Mouse (Mus musculus): Measurements from ENCODE around the gene Ndufa6. TPM values are rescaled to one million over a fixed set of nuclear protein-coding genes. Genes with fewer than 3 reads are reported as not detected.
A peak's percentile ranks its signal among the peaks of the same experiment; 100 is the strongest.

Gene Ndufa6
- polyA plus RNA-seq, 1 experiment from 2014 or later, result 403 TPM

DNA sequence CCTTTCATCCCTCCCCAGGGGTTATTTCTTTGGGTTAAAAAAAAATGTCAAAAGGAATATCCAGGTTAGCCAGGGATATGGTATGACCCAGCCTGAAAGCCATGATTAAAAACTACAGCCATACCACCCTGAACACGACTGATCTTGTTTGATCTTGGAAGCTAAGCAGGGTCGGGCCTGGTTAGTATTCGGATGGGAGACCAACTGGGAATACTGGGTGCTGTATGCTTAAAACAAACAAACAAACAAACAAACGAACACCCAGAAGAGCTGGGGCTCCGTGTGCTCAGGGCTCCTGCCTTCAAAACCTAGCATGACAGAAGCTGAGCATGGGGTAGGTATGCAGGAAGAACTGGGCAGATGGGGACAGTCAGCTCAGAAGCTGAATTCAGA lies 11.6 kb downstream of the Ndufa6 start:
- H3K27ac ChIP-seq (ENCODE audit: low read length), result peak overlapping the region; percentile 92; the same call in 1 of the 2 replicates
- H3K9ac ChIP-seq (replicated peaks; ENCODE audit: low read depth, low read length), result no peak overlapping the region
- H3K9me3 ChIP-seq (ENCODE audit: control insufficient read depth, low read depth, low read length), result no peaks in the 10 kb centered on the region
- H3K4me3 ChIP-seq (ENCODE audit: low read depth, low read length), result no peak overlapping the region
- 71% methylated on average over 5 of the region's 5 CpGs for WGBS
- H3K4me1 ChIP-seq (ENCODE audit: control insufficient read depth, insufficient read depth, low read length), result peaks cover 32% of the 10 kb centered on the region
- no peak for ATAC-seq (ENCODE audit: insufficient number of reproducible peaks, insufficient read depth, low FRiP score, low read depth)
- no peaks in the 10 kb centered on the region for H3K36me3 ChIP-seq (ENCODE audit: control insufficient read depth, insufficient read depth, low read length)
- H3K27me3 ChIP-seq (ENCODE audit: control insufficient read depth, insufficient read depth, low read length), result no peaks in the 10 kb centered on the region
- H3K4me2 ChIP-seq (replicated peaks; ENCODE audit: low read depth, low read length), result peak overlapping the region; percentile 79

GRCm38 (mm10) chr15:82341675-82342542 lies 12.2 kb downstream of the Ndufa6 start:
- H3K27ac ChIP-seq (ENCODE audit: low read length), result peak overlapping the region; percentile 92
- WGBS, result 50% methylated on average over 15 of the region's 15 CpGs

DNA sequence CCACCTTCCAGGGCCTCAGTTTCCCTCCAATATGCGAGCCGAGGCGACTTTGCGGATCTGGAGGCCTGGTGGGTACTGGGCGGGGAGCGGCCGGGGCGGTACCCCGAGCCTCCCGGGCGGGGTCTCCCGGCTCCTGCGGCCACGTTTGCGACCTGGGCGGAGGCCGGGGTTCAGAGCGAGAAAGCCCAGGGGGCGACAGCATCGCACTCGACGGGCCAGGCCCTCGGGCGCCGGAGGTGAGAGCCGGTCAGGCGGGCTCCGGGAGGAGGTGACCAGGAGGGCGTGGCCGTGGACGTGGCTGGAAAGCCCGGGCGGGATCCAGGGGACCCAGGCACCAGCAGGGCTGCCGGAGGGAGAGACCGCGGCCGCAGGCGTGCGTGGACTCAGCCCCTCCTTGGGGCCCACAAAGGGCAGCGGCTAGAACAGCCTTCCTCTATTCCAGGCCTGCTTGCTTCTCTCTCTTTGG lies 13.1 kb downstream of the Ndufa6 start:
- H3K9ac ChIP-seq (replicated peaks; ENCODE audit: low read depth, low read length), result peak overlapping the region; percentile 79
- peak overlapping the region; percentile 51 for H3K4me3 ChIP-seq (ENCODE audit: low read depth, low read length)
- peak overlapping the region; percentile 79 for H3K4me2 ChIP-seq (replicated peaks; ENCODE audit: low read depth, low read length)
- no peaks in the 10 kb centered on the region for H3K36me3 ChIP-seq (ENCODE audit: control insufficient read depth, insufficient read depth, low read length)
- peak overlapping the region; percentile 92 for H3K27ac ChIP-seq (ENCODE audit: low read length)
- no peaks in the 10 kb centered on the region for H3K27me3 ChIP-seq (ENCODE audit: control insufficient read depth, insufficient read depth, low read length)
- H3K9me3 ChIP-seq (ENCODE audit: control insufficient read depth, low read depth, low read length), result no peaks in the 10 kb centered on the region
- WGBS, result 1% methylated on average over 40 of the region's 40 CpGs
- ATAC-seq (ENCODE audit: insufficient number of reproducible peaks, insufficient read depth, low FRiP score, low read depth), result peak; percentile 3; the same call in 1 of the 2 replicates
- peaks cover 30% of the 10 kb centered on the region for H3K4me1 ChIP-seq (ENCODE audit: control insufficient read depth, insufficient read depth, low read length)

More at GRCm38 (mm10) chr15:82341675-82342542, 12.2 kb downstream of the Ndufa6 start:
- Histone ChIP-seq H3K9me3 (ENCODE audit: control insufficient read depth, low read depth, low read length) (no peaks in the 10 kb centered on the region), H3K9ac (replicated peaks; ENCODE audit: low read depth, low read length) (peak overlapping the region; percentile 79), H3K36me3 (ENCODE audit: control insufficient read depth, insufficient read depth, low read length) (no peaks in the 10 kb centered on the region), H3K4me3 (ENCODE audit: low read depth, low read length) (peak overlapping the region; percentile 51), H3K27me3 (ENCODE audit: control insufficient read depth, insufficient read depth, low read length) (no peaks in the 10 kb centered on the region), H3K4me1 (ENCODE audit: control insufficient read depth, insufficient read depth, low read length) (peaks cover 30% of the 10 kb centered on the region), H3K4me2 (replicated peaks; ENCODE audit: low read depth, low read length) (peak overlapping the region; percentile 79)
- no peak; the same call in 1 of the 2 replicates for ATAC-seq (ENCODE audit: insufficient number of reproducible peaks, insufficient read depth, low FRiP score, low read depth)

- H3K4me1 ChIP-seq (ENCODE audit: control insufficient read depth, insufficient read depth, low read length), result peaks cover 30% of the 10 kb centered on the region
- WGBS, result 23% methylated on average over 21 of the region's 21 CpGs
These were observed 13.6 kb downstream of the Ndufa6 start for GRCm38 (mm10) chr15:82340414-82341035.

GRCm38 (mm10) chr15:82339634-82340254 lies 14.4 kb downstream of the Ndufa6 start:
- WGBS, result 54% methylated on average over 8 of the region's 8 CpGs
- H3K27ac ChIP-seq (ENCODE audit: low read length), result 0 out of 2 replicates have a peak overlapping the region, but pooled peaks have one; percentile 21
- H3K4me1 ChIP-seq (ENCODE audit: control insufficient read depth, insufficient read depth, low read length), result peaks cover 30% of the 10 kb centered on the region
- H3K9me3 ChIP-seq (ENCODE audit: control insufficient read depth, low read depth, low read length), result no peaks in the 10 kb centered on the region
- no peaks in the 10 kb centered on the region for H3K27me3 ChIP-seq (ENCODE audit: control insufficient read depth, insufficient read depth, low read length)
- no peak overlapping the region for H3K9ac ChIP-seq (replicated peaks; ENCODE audit: low read depth, low read length)
- H3K4me2 ChIP-seq (replicated peaks; ENCODE audit: low read depth, low read length), result no peak overlapping the region
- H3K36me3 ChIP-seq (ENCODE audit: control insufficient read depth, insufficient read depth, low read length), result peaks cover 9% of the 10 kb centered on the region; the same call in 1 of the 2 replicates
- ATAC-seq (ENCODE audit: insufficient number of reproducible peaks, insufficient read depth, low FRiP score, low read depth), result no peak
- no peak overlapping the region for H3K4me3 ChIP-seq (ENCODE audit: low read depth, low read length)

More at GRCm38 (mm10) chr15:82340414-82341035, 13.6 kb downstream of the Ndufa6 start:
- peak overlapping the region; percentile 79 for H3K9ac ChIP-seq (replicated peaks; ENCODE audit: low read depth, low read length)
- no peak for ATAC-seq (ENCODE audit: insufficient number of reproducible peaks, insufficient read depth, low FRiP score, low read depth)
- peak overlapping the region; percentile 92 for H3K27ac ChIP-seq (ENCODE audit: low read length)
- peaks cover 1% of the 10 kb centered on the region; the same call in 1 of the 2 replicates for H3K36me3 ChIP-seq (ENCODE audit: control insufficient read depth, insufficient read depth, low read length)
- peak overlapping the region; percentile 51 for H3K4me3 ChIP-seq (ENCODE audit: low read depth, low read length)
- H3K9me3 ChIP-seq (ENCODE audit: control insufficient read depth, low read depth, low read length), result no peaks in the 10 kb centered on the region
- peak overlapping the region; percentile 79 for H3K4me2 ChIP-seq (replicated peaks; ENCODE audit: low read depth, low read length)
- H3K27me3 ChIP-seq (ENCODE audit: control insufficient read depth, insufficient read depth, low read length), result no peaks in the 10 kb centered on the region

DNA sequence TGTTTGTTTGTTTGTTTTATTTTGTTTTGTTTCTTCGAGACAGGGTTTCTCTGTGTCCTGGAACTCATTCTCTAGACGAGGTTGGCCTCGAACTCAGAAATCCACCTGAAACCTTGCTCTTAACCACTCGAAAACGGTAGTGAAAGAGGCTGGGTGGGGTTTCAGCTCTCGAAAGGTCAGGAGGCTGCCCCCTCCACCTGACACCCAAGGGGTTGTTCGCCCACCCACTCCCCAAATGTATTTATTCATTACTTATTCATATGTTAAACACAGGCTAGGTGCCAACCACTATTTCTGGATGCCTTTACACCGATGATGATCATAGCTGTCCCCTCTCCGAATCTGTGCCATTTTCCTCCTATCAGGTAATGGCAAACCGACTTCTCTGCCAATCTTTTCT lies 15.0 kb downstream of the Ndufa6 start:
- 56% methylated on average over 10 of the region's 10 CpGs for WGBS

DNA sequence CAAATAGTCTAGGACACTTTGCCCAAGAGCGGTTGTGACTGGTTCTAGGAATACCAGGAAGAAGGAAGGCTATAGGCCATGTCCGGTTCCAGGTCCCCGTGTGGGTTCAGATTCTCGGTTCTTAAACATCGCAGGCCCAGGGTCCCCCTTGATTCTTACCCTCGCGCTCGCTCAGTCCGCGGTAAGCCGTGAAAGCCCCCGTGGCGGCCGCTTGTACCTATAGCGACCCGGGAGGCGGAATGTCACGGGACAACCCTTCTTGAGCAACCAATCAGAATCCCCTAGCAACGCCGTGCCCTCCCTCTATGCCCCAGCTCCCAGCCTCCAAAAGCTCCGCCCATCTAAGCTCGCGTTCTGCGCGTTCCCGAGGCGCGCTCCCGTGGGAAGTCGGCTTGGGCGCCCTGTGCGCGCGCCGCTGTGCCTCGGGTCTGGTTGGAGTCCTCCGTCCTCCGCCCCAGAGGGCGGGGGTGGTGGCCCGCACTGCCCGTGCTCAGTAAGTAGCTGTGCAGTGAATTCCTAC lies 15.5 kb downstream of the Ndufa6 start, which contains the start of the genes Naga, Pheta2 and Smdt1:
Gene Naga (minus strand): TSS at position 333 of the 520 bp plus-strand sequence.
Gene Pheta2 (plus strand): TSS at position 350 of the 520 bp plus-strand sequence.
Gene Smdt1 (plus strand): TSS at position 367 of the 520 bp plus-strand sequence.
- under 1% methylated on average over 41 of the region's 41 CpGs for WGBS
- Histone ChIP-seq H3K4me3 (ENCODE audit: low read depth, low read length) (peak within 1 kb of the TSS; percentile 49), H3K4me1 (ENCODE audit: control insufficient read depth, insufficient read depth, low read length) (peaks cover 30% of the 10 kb centered on the region), H3K4me2 (replicated peaks; ENCODE audit: low read depth, low read length) (peak within 1 kb of the TSS; percentile 83), H3K9ac (replicated peaks; ENCODE audit: low read depth, low read length) (peak within 1 kb of the TSS; percentile 49), H3K9me3 (ENCODE audit: control insufficient read depth, low read depth, low read length) (no peaks in the 10 kb centered on the region), H3K27me3 (ENCODE audit: control insufficient read depth, insufficient read depth, low read length) (no peaks in the 10 kb centered on the region), H3K36me3 (ENCODE audit: control insufficient read depth, insufficient read depth, low read length) (peaks cover 16% of the 10 kb centered on the region), H3K27ac (ENCODE audit: low read length) (peak within 1 kb of the TSS; percentile 21; the same call in 1 of the 2 replicates)
- ATAC-seq (ENCODE audit: insufficient number of reproducible peaks, insufficient read depth, low FRiP score, low read depth), result peak; percentile 87

More for the DNA sequence above, 15.0 kb downstream of the Ndufa6 start:
- H3K9ac ChIP-seq (replicated peaks; ENCODE audit: low read depth, low read length), result 0 out of 2 replicates have a peak overlapping the region, but pooled peaks have one; percentile 49
- H3K4me2 ChIP-seq (replicated peaks; ENCODE audit: low read depth, low read length), result peak overlapping the region; percentile 83
- H3K27me3 ChIP-seq (ENCODE audit: control insufficient read depth, insufficient read depth, low read length), result no peaks in the 10 kb centered on the region
- no peak for ATAC-seq (ENCODE audit: insufficient number of reproducible peaks, insufficient read depth, low FRiP score, low read depth)
- no peaks in the 10 kb centered on the region for H3K9me3 ChIP-seq (ENCODE audit: control insufficient read depth, low read depth, low read length)
- H3K36me3 ChIP-seq (ENCODE audit: control insufficient read depth, insufficient read depth, low read length), result peaks cover 14% of the 10 kb centered on the region
- H3K4me3 ChIP-seq (ENCODE audit: low read depth, low read length), result peak overlapping the region; percentile 49
- H3K27ac ChIP-seq (ENCODE audit: low read length), result no peak overlapping the region
- peaks cover 30% of the 10 kb centered on the region for H3K4me1 ChIP-seq (ENCODE audit: control insufficient read depth, insufficient read depth, low read length)
